Mouse (Mus musculus) lung, embryonic 14.5 days (tissue): ENCODE measurements around the gene Blvrb. TPM values are rescaled to one million over a fixed set of nuclear protein-coding genes. Genes with fewer than 3 reads are reported as not detected.
"Not testable (repeated sequence)": the region's sequence is repeated elsewhere in the genome, so short reads cannot be mapped to it uniquely, and the experiment has no call there.

ENCODE experiments used
- ATAC-seq: fragments of 200-750 bp; cut with Nextera tagmentation; 2 replicates; pipeline ENCODE4 v1.8.0; 2017; ENCODE audit warnings: mild to moderate bottlenecking, moderate TSS enrichment, moderate library complexity; ENCODE audit not compliant: insufficient read depth
- DNase-seq: peaks from one replicate; pipeline ENCODE4 v3.0.0-alpha.2; 2015
- H3K27ac ChIP-seq: fragments of 300-500 bp; sonication (generic); 2 replicates; pipeline ENCODE4 v1.5.1; 2014; ENCODE audit warnings: low read depth, mild to moderate bottlenecking, moderate library complexity
- H3K27me3 ChIP-seq: fragments of 300-500 bp; sonication (generic); 2 replicates; pipeline ENCODE4 v1.6.1; 2014; ENCODE audit warnings: low read length, control low read depth; ENCODE audit not compliant: insufficient read depth
- H3K36me3 ChIP-seq: fragments of 300-500 bp; sonication (generic); 2 replicates; pipeline ENCODE4 v1.6.1; 2014; ENCODE audit warnings: control low read depth; ENCODE audit not compliant: insufficient read depth
- H3K4me1 ChIP-seq: fragments of 300-500 bp; sonication (generic); 2 replicates; pipeline ENCODE4 v1.6.1; 2014; ENCODE audit warnings: antibody characterized with exemption, control low read depth; ENCODE audit not compliant: insufficient read depth
- H3K4me2 ChIP-seq: fragments of 300-500 bp; sonication (generic); 2 replicates; pipeline ENCODE4 v1.6.1; 2014; ENCODE audit warnings: mild to moderate bottlenecking
- H3K4me3 ChIP-seq: fragments of 300-500 bp; sonication (generic); 2 replicates; pipeline ENCODE4 v1.5.1; 2014; ENCODE audit warnings: low read depth, low read length
- H3K9ac ChIP-seq: fragments of 300-500 bp; sonication (generic); 2 replicates; pipeline ENCODE4 v1.6.1; 2014
- H3K9me3 ChIP-seq: fragments of 300-500 bp; sonication (generic); 2 replicates; pipeline ENCODE4 v1.6.1; 2016; ENCODE audit warnings: low read depth, low read length, control low read depth
- CTCF ChIP-seq: IDR thresholded peaks from 2 replicates; pipeline ENCODE4 v1.5.1; 2016; ENCODE audit warnings: antibody characterized with exemption, low read depth
- WGBS: fragments of 180-500 bp; shearing (Covaris S2); extraction: QIAGEN DNeasy Blood & Tissue Kit; methylation state at CpG from one replicate; pipeline ENCODE4 v1.1.7; 2014; 5-methylcytosine and 5-hydroxymethylcytosine counted together
- polyA plus RNA-seq: library from polyadenylated mRNA; unstranded; fragments of >200 nt; fragmentation: Nextera tagmentation; extraction: Ambion mirVana; gene quantifications from 2 replicates; pipeline ENCODE4 v1.2.1, GENCODE M21; 2014

Gene Blvrb
- polyA plus RNA-seq, 1 experiment from 2014 or later = 56.0 TPM

- H3K4me2 ChIP-seq = peak overlapping the region; percentile 55
- H3K27me3 ChIP-seq = no peaks in the 10 kb centered on the region
- H3K4me3 ChIP-seq = peak overlapping the region; percentile 31
- peak; percentile 66 for TF ChIP-seq CTCF
- under 1% methylated on average over 32 of the region's 33 CpGs for WGBS
- ATAC-seq (peak; percentile 82), DNase-seq (peak; percentile 95)
- H3K9ac ChIP-seq = peak overlapping the region; percentile 49
- H3K9me3 ChIP-seq = no peaks in the 10 kb centered on the region
- peaks cover 6% of the 10 kb centered on the region for H3K4me1 ChIP-seq
- peak overlapping the region; percentile 85 for H3K27ac ChIP-seq
- peaks cover 9% of the 10 kb centered on the region for H3K36me3 ChIP-seq
Measured at GRCm38 (mm10) chr7:27490543-27491329, 43.0 kb downstream of the Blvrb start.

DNA sequence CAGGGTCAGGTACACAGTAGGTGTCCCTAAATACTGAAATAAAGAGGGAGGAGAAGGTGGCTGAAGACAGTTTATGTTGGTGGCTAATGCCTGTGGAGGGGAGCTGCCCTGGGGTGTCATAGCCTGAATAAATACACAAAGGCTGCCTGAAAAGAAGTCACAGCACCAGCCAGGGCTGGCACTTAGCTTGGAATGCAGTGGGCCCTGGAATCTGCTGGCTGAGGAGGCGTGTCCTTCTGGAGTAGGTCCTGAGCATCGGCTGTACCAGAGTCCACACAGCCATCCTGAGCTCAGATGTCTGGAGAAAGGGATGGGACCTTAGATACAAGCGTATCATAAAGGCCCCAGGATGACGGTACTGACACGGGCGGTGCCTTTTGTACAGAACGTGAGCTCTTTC, 44.1 kb downstream of the Blvrb start:
- Histone ChIP-seq H3K4me3 (no peak overlapping the region), H3K4me1 (peaks cover 6% of the 10 kb centered on the region), H3K36me3 (peaks cover 9% of the 10 kb centered on the region), H3K27me3 (no peaks in the 10 kb centered on the region), H3K9me3 (no peaks in the 10 kb centered on the region), H3K4me2 (peak overlapping the region; percentile 55; the same call in 1 of the 2 replicates), H3K9ac (no peak overlapping the region), H3K27ac (peak overlapping the region; percentile 85)
- DNase-seq (peak; percentile 63), ATAC-seq (no peak)
- WGBS = 59% methylated on average over 7 of the region's 7 CpGs
- no peak for TF ChIP-seq CTCF

GRCm38 (mm10) chr7:27493022-27493421, 45.2 kb downstream of the Blvrb start:
- DNase-seq (no peak), ATAC-seq (no peak)
- Histone ChIP-seq H3K27me3 (no peaks in the 10 kb centered on the region), H3K9me3 (no peaks in the 10 kb centered on the region), H3K27ac (no peak overlapping the region), H3K4me1 (peaks cover 6% of the 10 kb centered on the region), H3K36me3 (peaks cover 9% of the 10 kb centered on the region), H3K9ac (no peak overlapping the region), H3K4me2 (no peak overlapping the region), H3K4me3 (no peak overlapping the region)
- 51% methylated on average over 3 of the region's 3 CpGs for WGBS
- TF ChIP-seq CTCF = no peak

- H3K9me3 ChIP-seq = no peaks in the 10 kb centered on the region
- DNase-seq = no peak
- peaks cover 9% of the 10 kb centered on the region for H3K36me3 ChIP-seq
- H3K27me3 ChIP-seq = no peaks in the 10 kb centered on the region
- TF ChIP-seq CTCF = no peak
- 78% methylated on average over 5 of the region's 5 CpGs for WGBS
- H3K4me3 ChIP-seq = no peak overlapping the region
- peak overlapping the region; percentile 31; the same call in 1 of the 2 replicates for H3K27ac ChIP-seq
- H3K4me1 ChIP-seq = peaks cover 3% of the 10 kb centered on the region
- ATAC-seq = no peak
- H3K4me2 ChIP-seq = no peak overlapping the region
- H3K9ac ChIP-seq = no peak overlapping the region
Measured at GRCm38 (mm10) chr7:27493450-27493849, 45.7 kb downstream of the Blvrb start.

- not testable (repeated sequence) for H3K9me3 ChIP-seq, H3K4me2 ChIP-seq, H3K9ac ChIP-seq, H3K27ac ChIP-seq, DNase-seq, H3K4me3 ChIP-seq, H3K36me3 ChIP-seq, H3K4me1 ChIP-seq, ATAC-seq, H3K27me3 ChIP-seq
- 90% methylated on average over 9 of the region's 9 CpGs for WGBS
Measured at GRCm38 (mm10) chr7:27494659-27495367, 47.0 kb downstream of the Blvrb start.

- 29% methylated on average over 3 of the region's 3 CpGs for WGBS
- DNase-seq (no peak), ATAC-seq (peak; percentile 14; the same call in 1 of the 2 replicates)
- H3K9me3 ChIP-seq = no peaks in the 10 kb centered on the region
- H3K4me1 ChIP-seq = no peaks in the 10 kb centered on the region; the same call in 1 of the 2 replicates
- no peaks in the 10 kb centered on the region for H3K27me3 ChIP-seq
- H3K27ac ChIP-seq = no peak within 1 kb of the TSS
- H3K9ac ChIP-seq = no peak within 1 kb of the TSS
- H3K4me3 ChIP-seq = no peak within 1 kb of the TSS
- TF ChIP-seq CTCF = no peak
- H3K4me2 ChIP-seq = no peak within 1 kb of the TSS
- H3K36me3 ChIP-seq = no peaks in the 10 kb centered on the region
Measured at GRCm38 (mm10) chr7:27499036-27499435, 51.3 kb downstream of the Blvrb start, which contains the start of gene Prx. TSS of gene Prx (plus strand) at chr7:27499324.

GRCm38 (mm10) chr7:27501620-27502019, 53.8 kb downstream of the Blvrb start:
- Histone ChIP-seq H3K27ac (peak overlapping the region; percentile 55; the same call in 1 of the 2 replicates), H3K4me3 (no peak overlapping the region), H3K4me1 (peaks cover 4% of the 10 kb centered on the region; the same call in 1 of the 2 replicates), H3K4me2 (no peak overlapping the region), H3K9ac (no peak overlapping the region), H3K27me3 (no peaks in the 10 kb centered on the region), H3K36me3 (no peaks in the 10 kb centered on the region), H3K9me3 (no peaks in the 10 kb centered on the region)
- no peak for TF ChIP-seq CTCF
- WGBS = 56% methylated on average over 4 of the region's 4 CpGs
- DNase-seq = peak; percentile 18
- no peak for ATAC-seq
